Mouse (Mus musculus): ENCODE data around the gene Pacs1. TPM values are rescaled to one million over a fixed set of nuclear protein-coding genes. Genes with fewer than 3 reads are reported as not detected.
"Not testable (repeated sequence)": the region's sequence is repeated elsewhere in the genome, so short reads cannot be mapped to it uniquely, and the experiment has no call there.

The Pacs1 gene
- polyA plus RNA-seq, 1 experiment: 23.5 TPM

GRCm38 (mm10) chr19:5164380-5164779, 108.5 kb downstream of the Pacs1 start:
- TF ChIP-seq CTCF (IDR thresholded peaks at IDR 0.05; ENCODE audit: borderline replicate concordance, insufficient read depth, low read length) (peak; percentile 25; the same call in 1 of the 2 replicates), POLR2A (IDR thresholded peaks at IDR 0.05; ENCODE audit: low read depth, low read length) (no peak)

GRCm38 (mm10) chr19:5161913-5162312, 111.0 kb downstream of the Pacs1 start:
- Histone ChIP-seq H3K4me3 (ENCODE audit: insufficient read depth, low read length) (no peak overlapping the region), H3K4me1 (ENCODE audit: control insufficient read depth, insufficient read depth, low read length) (no peaks in the 10 kb centered on the region), H3K27ac (ENCODE audit: insufficient read depth, low read length) (no peak overlapping the region)
- TF ChIP-seq CTCF (IDR thresholded peaks at IDR 0.05; ENCODE audit: borderline replicate concordance, insufficient read depth, low read length) (no peak), POLR2A (IDR thresholded peaks at IDR 0.05; ENCODE audit: low read depth, low read length) (no peak)

More at GRCm38 (mm10) chr19:5164380-5164779, 108.5 kb downstream of the Pacs1 start:
- no peak overlapping the region for H3K27ac ChIP-seq (ENCODE audit: insufficient read depth, low read length)
- H3K4me1 ChIP-seq (ENCODE audit: control insufficient read depth, insufficient read depth, low read length): no peaks in the 10 kb centered on the region
- no peak overlapping the region for H3K4me3 ChIP-seq (ENCODE audit: insufficient read depth, low read length)

- Histone ChIP-seq H3K4me1 (ENCODE audit: control insufficient read depth, insufficient read depth, low read length) (no peaks in the 10 kb centered on the region), H3K4me3 (ENCODE audit: insufficient read depth, low read length) (no peak overlapping the region), H3K27ac (ENCODE audit: insufficient read depth, low read length) (no peak overlapping the region)
- TF ChIP-seq POLR2A (IDR thresholded peaks at IDR 0.05; ENCODE audit: low read depth, low read length): no peak
- TF ChIP-seq CTCF (IDR thresholded peaks at IDR 0.05; ENCODE audit: borderline replicate concordance, insufficient read depth, low read length): no peak
Measured at GRCm38 (mm10) chr19:5152261-5152660, 120.7 kb downstream of the Pacs1 start.

- H3K27ac ChIP-seq (ENCODE audit: insufficient read depth, low read length): no peak overlapping the region
- H3K4me1 ChIP-seq (ENCODE audit: control insufficient read depth, insufficient read depth, low read length): no peaks in the 10 kb centered on the region
- H3K4me3 ChIP-seq (ENCODE audit: insufficient read depth, low read length): no peak overlapping the region
- no peak for TF ChIP-seq CTCF (IDR thresholded peaks at IDR 0.05; ENCODE audit: borderline replicate concordance, insufficient read depth, low read length)
- TF ChIP-seq POLR2A (IDR thresholded peaks at IDR 0.05; ENCODE audit: low read depth, low read length): no peak
Measured at GRCm38 (mm10) chr19:5151741-5152140, 121.2 kb downstream of the Pacs1 start.

- Histone ChIP-seq H3K27ac (ENCODE audit: insufficient read depth, low read length) (no peak overlapping the region), H3K4me1 (ENCODE audit: control insufficient read depth, insufficient read depth, low read length) (no peaks in the 10 kb centered on the region), H3K4me3 (ENCODE audit: insufficient read depth, low read length) (no peak overlapping the region)
- TF ChIP-seq POLR2A (IDR thresholded peaks at IDR 0.05; ENCODE audit: low read depth, low read length): no peak
- peak; percentile 14; the same call in 1 of the 2 replicates for TF ChIP-seq CTCF (IDR thresholded peaks at IDR 0.05; ENCODE audit: borderline replicate concordance, insufficient read depth, low read length)
Measured at GRCm38 (mm10) chr19:5151331-5151730, 121.6 kb downstream of the Pacs1 start.

- H3K27ac ChIP-seq (ENCODE audit: insufficient read depth, low read length): no peak overlapping the region
Measured at GRCm38 (mm10) chr19:5150358-5150757, 122.6 kb downstream of the Pacs1 start.

GRCm38 (mm10) chr19:5149041-5149440, 123.9 kb downstream of the Pacs1 start:
- H3K27ac ChIP-seq (ENCODE audit: insufficient read depth, low read length); H3K4me3 ChIP-seq (ENCODE audit: insufficient read depth, low read length); H3K4me1 ChIP-seq (ENCODE audit: control insufficient read depth, insufficient read depth, low read length): not testable (repeated sequence)

More at GRCm38 (mm10) chr19:5150358-5150757, 122.6 kb downstream of the Pacs1 start:
- TF ChIP-seq CTCF (IDR thresholded peaks at IDR 0.05; ENCODE audit: borderline replicate concordance, insufficient read depth, low read length) (no peak), POLR2A (IDR thresholded peaks at IDR 0.05; ENCODE audit: low read depth, low read length) (no peak)
- Histone ChIP-seq H3K4me3 (ENCODE audit: insufficient read depth, low read length) (no peak overlapping the region), H3K4me1 (ENCODE audit: control insufficient read depth, insufficient read depth, low read length) (no peaks in the 10 kb centered on the region)

- Histone ChIP-seq H3K4me3 (ENCODE audit: insufficient read depth, low read length) (no peak overlapping the region), H3K27ac (ENCODE audit: insufficient read depth, low read length) (no peak overlapping the region), H3K4me1 (ENCODE audit: control insufficient read depth, insufficient read depth, low read length) (no peaks in the 10 kb centered on the region)
- TF ChIP-seq POLR2A (IDR thresholded peaks at IDR 0.05; ENCODE audit: low read depth, low read length) (no peak), CTCF (IDR thresholded peaks at IDR 0.05; ENCODE audit: borderline replicate concordance, insufficient read depth, low read length) (no peak)
Measured at GRCm38 (mm10) chr19:5139640-5140039, 133.3 kb downstream of the Pacs1 start.

DNA sequence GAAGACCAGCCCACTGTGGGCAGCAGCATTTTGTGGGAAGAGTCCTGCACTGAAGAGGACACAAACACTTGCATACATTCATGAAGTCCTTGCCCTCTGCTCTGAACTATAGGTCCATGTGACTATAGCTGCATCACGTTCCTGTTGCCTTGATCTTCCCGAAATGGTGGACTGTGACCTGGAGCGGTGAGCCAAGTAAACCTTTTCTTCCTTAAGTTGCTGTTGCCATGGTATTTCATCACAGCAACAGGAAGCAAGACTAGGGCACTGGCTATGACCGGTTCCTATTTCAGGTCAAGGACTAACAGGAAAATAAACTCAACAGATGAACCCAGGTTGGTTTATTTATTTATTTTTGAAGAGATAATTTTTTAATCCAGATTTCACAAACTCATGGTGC, 141.7 kb downstream of the Pacs1 start:
- Histone ChIP-seq H3K27ac (ENCODE audit: insufficient read depth, low read length) (no peak overlapping the region), H3K4me1 (ENCODE audit: control insufficient read depth, insufficient read depth, low read length) (no peaks in the 10 kb centered on the region), H3K4me3 (ENCODE audit: insufficient read depth, low read length) (no peak overlapping the region)
- TF ChIP-seq CTCF (IDR thresholded peaks at IDR 0.05; ENCODE audit: borderline replicate concordance, insufficient read depth, low read length) (no peak), POLR2A (IDR thresholded peaks at IDR 0.05; ENCODE audit: low read depth, low read length) (no peak)

GRCm38 (mm10) chr19:5129770-5130169, 143.1 kb downstream of the Pacs1 start:
- Histone ChIP-seq H3K27ac (ENCODE audit: insufficient read depth, low read length) (no peak overlapping the region), H3K4me3 (ENCODE audit: insufficient read depth, low read length) (no peak overlapping the region), H3K4me1 (ENCODE audit: control insufficient read depth, insufficient read depth, low read length) (no peaks in the 10 kb centered on the region)
- TF ChIP-seq CTCF (IDR thresholded peaks at IDR 0.05; ENCODE audit: borderline replicate concordance, insufficient read depth, low read length) (no peak), POLR2A (IDR thresholded peaks at IDR 0.05; ENCODE audit: low read depth, low read length) (no peak)

DNA sequence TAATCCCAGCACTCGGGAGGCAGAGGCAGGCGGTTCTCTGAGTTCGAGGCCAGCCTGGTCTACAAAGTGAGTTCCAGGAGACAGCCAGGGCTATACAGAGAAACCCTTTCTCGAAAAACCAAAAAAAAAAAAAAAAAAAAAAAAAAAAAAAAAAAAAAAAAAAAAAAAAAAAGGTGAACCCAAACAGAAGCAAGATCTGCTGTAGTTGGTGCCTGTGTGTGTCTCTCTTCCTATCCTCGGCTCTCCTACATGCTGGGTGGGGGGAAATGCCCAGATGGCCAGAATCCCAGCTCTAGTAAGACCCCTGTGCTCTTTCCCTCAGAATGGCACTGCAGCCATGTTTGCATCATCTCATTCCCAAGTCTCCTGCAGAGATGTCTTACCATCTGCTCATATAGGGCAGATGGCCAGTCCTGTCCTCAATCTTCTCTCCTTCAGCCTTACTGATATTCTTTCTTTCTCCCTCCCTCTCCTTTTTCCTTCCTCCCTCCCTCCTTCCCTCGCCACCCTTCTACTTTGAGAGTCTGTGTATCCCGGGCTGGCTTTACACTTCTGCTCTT, 148.8 kb downstream of the Pacs1 start:
- TF ChIP-seq POLR2A (IDR thresholded peaks at IDR 0.05; ENCODE audit: low read depth, low read length): no peak
- no peak for TF ChIP-seq CTCF (IDR thresholded peaks at IDR 0.05; ENCODE audit: borderline replicate concordance, insufficient read depth, low read length)
- no peak overlapping the region for H3K4me3 ChIP-seq (ENCODE audit: insufficient read depth, low read length)
- no peaks in the 10 kb centered on the region for H3K4me1 ChIP-seq (ENCODE audit: control insufficient read depth, insufficient read depth, low read length)
- no peak overlapping the region for H3K27ac ChIP-seq (ENCODE audit: insufficient read depth, low read length)

Data from embryonic fibroblast, embryonic 13.5 days (primary cell).